ENCODE assay signal across 23 mouse cellular contexts in genomic region chrX:38166064-38166463, GRCm38 (mm10). TPM values are rescaled to one million over a fixed set of nuclear protein-coding genes. Genes with fewer than 3 reads are reported as not detected.
"Had no signal": no experiment of that assay in that cellular context is flagged by ENCODE, and none has a peak within 500 bp of the region (broad histone marks: within the 10 kb centered on the region; RNA-seq: fewer than 3 reads in every experiment).

No protein-coding gene starts in this region.

- DNase-seq: lung, adult 18-20 months; lung, embryonic 14.5 days; lung, postnatal 10 days; lung, postnatal 4 days; right cerebral cortex, postnatal 14 days; thymus, adult 18-20 months; thymus, postnatal 14 days; thymus, postnatal 36 days had no signal

- H3K27me3 ChIP-seq: midbrain, embryonic 13.5 days; midbrain, embryonic 15.5 days; neural tube, embryonic 12.5 days; stomach, embryonic 15.5 days had no signal

- H3K4me3 ChIP-seq: megakaryocyte, embryonic 14.5 days; midbrain, embryonic 13.5 days; midbrain, embryonic 15.5 days; neural tube, embryonic 12.5 days; stomach, embryonic 15.5 days had no signal

- H3K27ac ChIP-seq: midbrain, embryonic 13.5 days; midbrain, embryonic 15.5 days; neural tube, embryonic 12.5 days; stomach, embryonic 15.5 days; stomach, postnatal 0 days had no signal

- H3K4me1 ChIP-seq: megakaryocyte, embryonic 14.5 days; midbrain, embryonic 13.5 days; midbrain, embryonic 15.5 days; neural tube, embryonic 12.5 days; stomach, embryonic 15.5 days had no signal

- ATAC-seq: midbrain, embryonic 13.5 days; midbrain, embryonic 15.5 days had no signal

- H3K36me3 ChIP-seq: midbrain, embryonic 13.5 days; midbrain, embryonic 15.5 days; neural tube, embryonic 12.5 days; stomach, embryonic 15.5 days had no signal

RNA-seq across cellular contexts. Expression of gene Rhox13, which starts 45.0 kb away (rescaled TPM):
- total RNA-seq: midbrain, postnatal 0 days; monocyte, adult 5-6 weeks; neutrophil, adult 5-6 weeks had no signal
- polyA plus RNA-seq: liver, embryonic 16.5 days; lung, embryonic 14.5 days; lung, embryonic 16.5 days; midbrain, embryonic 11.5 days; midbrain, embryonic 13.5 days; midbrain, embryonic 15.5 days; midbrain, postnatal 0 days; neural tube, embryonic 12.5 days; neural tube, embryonic 14.5 days; spleen, adult 2 months; stomach, embryonic 15.5 days; stomach, postnatal 0 days; thymus, postnatal 0 days had no signal

RNA-seq across cellular contexts. Expression of gene Rhox12, which starts 55.4 kb away (rescaled TPM):
- total RNA-seq: midbrain, postnatal 0 days; monocyte, adult 5-6 weeks; neutrophil, adult 5-6 weeks had no signal
- polyA plus RNA-seq: liver, embryonic 16.5 days; lung, embryonic 14.5 days; lung, embryonic 16.5 days; midbrain, embryonic 11.5 days; midbrain, embryonic 13.5 days; midbrain, embryonic 15.5 days; midbrain, postnatal 0 days; neural tube, embryonic 12.5 days; neural tube, embryonic 14.5 days; spleen, adult 2 months; stomach, embryonic 15.5 days; stomach, postnatal 0 days; thymus, postnatal 0 days had no signal
